8 mouse cellular contexts compared by ENCODE assay signal in the genomic region with DNA sequence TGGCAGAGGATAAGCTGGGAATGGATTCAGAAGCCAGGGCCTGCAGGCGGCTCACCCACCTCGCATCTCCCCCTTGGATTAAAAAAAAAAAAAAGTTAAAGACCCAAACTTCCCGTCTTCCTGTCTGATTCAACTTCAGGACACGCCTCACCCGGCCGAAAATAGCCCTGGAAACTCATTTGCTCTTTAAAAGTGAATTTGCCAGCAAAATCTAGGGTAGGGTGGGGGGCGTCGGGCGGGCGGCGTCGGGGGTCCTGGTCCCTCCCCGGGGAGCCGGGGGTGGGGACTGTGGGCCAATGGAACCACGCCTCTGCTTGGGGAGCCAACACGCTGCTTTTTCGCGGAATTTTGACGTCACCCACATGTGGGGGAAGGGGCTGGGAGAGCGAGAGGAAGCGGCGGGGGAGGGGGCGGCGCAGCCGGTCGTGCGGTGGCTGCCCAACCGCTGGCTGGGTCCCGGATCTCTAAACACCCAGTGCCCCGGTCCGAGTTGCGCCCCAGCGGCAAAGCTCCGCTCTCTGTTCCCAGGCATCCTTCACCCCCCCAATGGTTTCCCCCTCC. TPM values are rescaled to one million over a fixed set of nuclear protein-coding genes. Genes with fewer than 3 reads are reported as not detected.
DNase-seq lines count a peak whose midpoint lies in the region; ATAC-seq and TF ChIP-seq lines count a peak whose summit lies in the region.

No protein-coding gene starts in this region.

- peak overlapping the region; percentile 46 for H3K4me3 ChIP-seq in ES-Bruce4 (ENCODE audit: low read depth, low read length)
- peak overlapping the region; percentile 77 for H3K4me3 ChIP-seq in intestine, embryonic 15.5 days (replicated peaks)

- no peak for TF ChIP-seq EP300 in ES-Bruce4 (IDR thresholded peaks at IDR 0.05; ENCODE audit: insufficient read depth, low read depth, low read length)

- peaks cover 43% of the 10 kb centered on the region for H3K27me3 ChIP-seq in ES-Bruce4 (ENCODE audit: control insufficient read depth, insufficient read depth, low read length, poor library complexity, severe bottlenecking)
- peaks cover 3% of the 10 kb centered on the region; the same call in 1 of the 2 replicates for H3K27me3 ChIP-seq in intestine, embryonic 15.5 days (replicated peaks)

- H3K4me2 ChIP-seq in intestine, embryonic 15.5 days (replicated peaks), result peak overlapping the region; percentile 96

- ATAC-seq in granulocyte monocyte progenitor cell, adult 5-6 weeks (replicated peaks; ENCODE audit: poor library complexity, severe bottlenecking), result peak; percentile 13
- ATAC-seq in intestine, embryonic 15.5 days, result peak; percentile 10; the same call in 1 of the 2 replicates

- WGBS in intestine, embryonic 15.5 days, result under 1% methylated on average over 33 of the region's 34 CpGs

- DNase-seq in adrenal gland, postnatal 14 days, result peak; percentile 84
- DNase-seq in lung, adult 18-20 months, result peak; percentile 71
- DNase-seq in ovary, postnatal 14 days (ENCODE audit: low spot score), result peak; percentile 46
- no peak for DNase-seq in left cerebral cortex, postnatal 14 days (ENCODE audit: low spot score in 2 of 2)
- no peak for DNase-seq in left cerebral cortex, postnatal 36 days (ENCODE audit: low spot score in 2 of 2)

- TF ChIP-seq CTCF in ES-Bruce4 (IDR thresholded peaks at IDR 0.05; ENCODE audit: low read depth, low read length), result no peak

- peak overlapping the region; percentile 42 for H3K9ac ChIP-seq in ES-Bruce4 (ENCODE audit: low read depth, poor library complexity, severe bottlenecking)
- peak overlapping the region; percentile 45 for H3K9ac ChIP-seq in intestine, embryonic 15.5 days

- no peaks in the 10 kb centered on the region for H3K9me3 ChIP-seq in ES-Bruce4 (replicated peaks; ENCODE audit: control insufficient read depth, insufficient read depth, low read length, poor library complexity, severe bottlenecking)
- H3K9me3 ChIP-seq in intestine, embryonic 15.5 days, result no peaks in the 10 kb centered on the region

- H3K36me3 ChIP-seq in ES-Bruce4 (ENCODE audit: control insufficient read depth, insufficient read depth, low read length, poor library complexity, severe bottlenecking), result no peaks in the 10 kb centered on the region
- H3K36me3 ChIP-seq in intestine, embryonic 15.5 days, result no peaks in the 10 kb centered on the region

- no peaks in the 10 kb centered on the region for H3K4me1 ChIP-seq in ES-Bruce4 (ENCODE audit: control insufficient read depth, insufficient read depth, low read length)
- peaks cover 27% of the 10 kb centered on the region for H3K4me1 ChIP-seq in intestine, embryonic 15.5 days (replicated peaks)

- H3K27ac ChIP-seq in ES-Bruce4 (ENCODE audit: insufficient read depth, low read length), result no peak overlapping the region
- peak overlapping the region; percentile 90 for H3K27ac ChIP-seq in intestine, embryonic 15.5 days

- no peak for TF ChIP-seq POLR2A in ES-Bruce4 (IDR thresholded peaks at IDR 0.05; ENCODE audit: insufficient read depth, low read length)

- intact Hi-C loops in left cerebral cortex, postnatal 14 days (cut with DNase I), result no loop called here
- intact Hi-C loops in left cerebral cortex, postnatal 36 days (cut with DNase I), result loop anchor here (5.0 kb wide), 1 partner anchor 113 kb away; no protein-coding TSS in a partner anchor

RNA-seq across cellular contexts. Expression of a gene that starts 2.8 kb away (rescaled TPM):
- polyA plus RNA-seq in ES-Bruce4 (2011; ENCODE audit: insufficient read depth, insufficient read length, low read depth, missing spikeins), result 12.4 and 18.2 TPM in 2 replicates
- 206 and 209 TPM in 2 replicates for total RNA-seq in adrenal gland, postnatal 14 days (2021)
- total RNA-seq in granulocyte monocyte progenitor cell, adult 5-6 weeks (2014; fragmentation: Nextera tagmentation), result 125 and 390 TPM in 2 replicates
- 51.6 and 54.8 TPM in 2 replicates for total RNA-seq in granulocyte monocyte progenitor cell, adult 5-6 weeks (2017)
- 881 and 991 TPM in 2 replicates for polyA plus RNA-seq in intestine, embryonic 15.5 days (2015; fragmentation: Nextera tagmentation; extraction: Ambion mirVana)
- 100 to 1,000 TPM; 102 to 106 TPM for total RNA-seq in left cerebral cortex, postnatal 14 days (2021)
- total RNA-seq in left cerebral cortex, postnatal 36 days (2021), result 10 to 100 TPM; 86.5 to 89.5 TPM

RNA-seq across cellular contexts. Expression of a gene that starts 45.4 kb away (rescaled TPM):
- polyA plus RNA-seq in ES-Bruce4 (2011; ENCODE audit: insufficient read depth, insufficient read length, low read depth, missing spikeins), result 32.4 and 37.6 TPM in 2 replicates
- 15.4 and 18.3 TPM in 2 replicates for total RNA-seq in adrenal gland, postnatal 14 days (2021)
- total RNA-seq in granulocyte monocyte progenitor cell, adult 5-6 weeks (2014; fragmentation: Nextera tagmentation), result 10.7 and 11.6 TPM in 2 replicates
- 12.8 and 18.5 TPM in 2 replicates for total RNA-seq in granulocyte monocyte progenitor cell, adult 5-6 weeks (2017)
- 5.6 and 7.3 TPM in 2 replicates for polyA plus RNA-seq in intestine, embryonic 15.5 days (2015; fragmentation: Nextera tagmentation; extraction: Ambion mirVana)
- total RNA-seq in left cerebral cortex, postnatal 14 days (2021), result 10 to 100 TPM; 24.7 to 25.5 TPM
- total RNA-seq in left cerebral cortex, postnatal 36 days (2021), result 10 to 100 TPM; 24.1 to 25.0 TPM

Comparison
In these comparisons a context has a peak if more than half of its experiments do, and no peak if none do; other contexts are left out.
1. DNase-seq: peak in adrenal gland, postnatal 14 days (single experiment), lung, adult 18-20 months (2 of 2) and ovary, postnatal 14 days (single experiment); none in left cerebral cortex, postnatal 14 days (0 of 2) and left cerebral cortex, postnatal 36 days (0 of 2).